Mouse (Mus musculus) hindbrain, embryonic 12.5 days (tissue): ENCODE data around the gene Hoxc10. TPM values are rescaled to one million over a fixed set of nuclear protein-coding genes. Genes with fewer than 3 reads are reported as not detected.

Experiments
- ATAC-seq: fragments of 200-750 bp; cut with Nextera tagmentation; 2 replicates; pipeline ENCODE4 v1.8.0; 2017; ENCODE audit warnings: moderate TSS enrichment; ENCODE audit not compliant: low FRiP score
- H3K27ac ChIP-seq: fragments of 300-500 bp; sonication (generic); 2 replicates; pipeline ENCODE4 v1.5.1; 2016; ENCODE audit warnings: mild to moderate bottlenecking
- H3K27me3 ChIP-seq: fragments of 300-500 bp; sonication (generic); 2 replicates; pipeline ENCODE4 v1.6.1; 2016; ENCODE audit warnings: mild to moderate bottlenecking
- H3K36me3 ChIP-seq: fragments of 300-500 bp; sonication (generic); 2 replicates; pipeline ENCODE4 v1.6.1; 2016; ENCODE audit warnings: mild to moderate bottlenecking
- H3K4me1 ChIP-seq: fragments of 300-500 bp; sonication (generic); 2 replicates; pipeline ENCODE4 v1.6.1; 2016
- H3K4me2 ChIP-seq: fragments of 300-500 bp; sonication (generic); replicated peaks from 2 replicates; pipeline ENCODE4 v1.6.1; 2016; ENCODE audit warnings: mild to moderate bottlenecking
- H3K4me3 ChIP-seq: fragments of 300-500 bp; sonication (generic); 2 replicates; pipeline ENCODE4 v1.5.1; 2016; ENCODE audit warnings: mild to moderate bottlenecking
- H3K9ac ChIP-seq: fragments of 300-500 bp; sonication (generic); 2 replicates; pipeline ENCODE4 v1.6.1; 2016; ENCODE audit warnings: mild to moderate bottlenecking, moderate library complexity
- H3K9me3 ChIP-seq: fragments of 300-500 bp; sonication (generic); replicated peaks from 2 replicates; pipeline ENCODE4 v1.6.1; 2016; ENCODE audit warnings: mild to moderate bottlenecking
- WGBS: fragments of 180-500 bp; shearing (Covaris S2); methylation state at CpG from one replicate; pipeline ENCODE4 v1.1.7; 2016; 5-methylcytosine and 5-hydroxymethylcytosine counted together
- microRNA counts: library from miRNA; unstranded; fragments of <30 nt; microRNA quantifications from one replicate; lab custom pipeline; 2017
- microRNA-seq: library from miRNA; unstranded; fragments of <30 nt; microRNA quantifications from one replicate; pipeline ENCODE4, GENCODE M21; 2017
- polyA plus RNA-seq: library from polyadenylated mRNA; unstranded; fragments of >200 nt; fragmentation: Nextera tagmentation; extraction: Ambion mirVana; gene quantifications from 2 replicates; pipeline ENCODE4 v1.2.1, GENCODE M21; 2016

Gene Hoxc10
- polyA plus RNA-seq, 1 experiment from 2014 or later, result not detected

GRCm38 (mm10) chr15:103014166-103015008, 47.8 kb downstream of the Hoxc10 start:
- peak overlapping the region; percentile 72 for H3K9ac ChIP-seq
- H3K36me3 ChIP-seq, result no peaks in the 10 kb centered on the region
- H3K27ac ChIP-seq, result peak overlapping the region; percentile 88
- under 1% methylated on average over 51 of the region's 57 CpGs for WGBS
- H3K9me3 ChIP-seq, result no peaks in the 10 kb centered on the region
- H3K4me1 ChIP-seq, result peaks cover 3% of the 10 kb centered on the region; the same call in 1 of the 2 replicates
- ATAC-seq, result peak; percentile 38
- H3K27me3 ChIP-seq, result peaks cover 98% of the 10 kb centered on the region
- H3K4me2 ChIP-seq, result peak overlapping the region; percentile 44
- peak overlapping the region; percentile 39 for H3K4me3 ChIP-seq

- Histone ChIP-seq H3K27ac (peak overlapping the region; percentile 88), H3K36me3 (no peaks in the 10 kb centered on the region), H3K4me1 (peaks cover 3% of the 10 kb centered on the region; the same call in 1 of the 2 replicates), H3K9me3 (no peaks in the 10 kb centered on the region), H3K4me2 (peak overlapping the region; percentile 44), H3K27me3 (peaks cover 98% of the 10 kb centered on the region), H3K9ac (peak overlapping the region; percentile 72), H3K4me3 (peak overlapping the region; percentile 39)
- no peak for ATAC-seq
- under 1% methylated on average over 26 of the region's 28 CpGs for WGBS
Observed at GRCm38 (mm10) chr15:103015009-103015399, 48.4 kb downstream of the Hoxc10 start.

DNA sequence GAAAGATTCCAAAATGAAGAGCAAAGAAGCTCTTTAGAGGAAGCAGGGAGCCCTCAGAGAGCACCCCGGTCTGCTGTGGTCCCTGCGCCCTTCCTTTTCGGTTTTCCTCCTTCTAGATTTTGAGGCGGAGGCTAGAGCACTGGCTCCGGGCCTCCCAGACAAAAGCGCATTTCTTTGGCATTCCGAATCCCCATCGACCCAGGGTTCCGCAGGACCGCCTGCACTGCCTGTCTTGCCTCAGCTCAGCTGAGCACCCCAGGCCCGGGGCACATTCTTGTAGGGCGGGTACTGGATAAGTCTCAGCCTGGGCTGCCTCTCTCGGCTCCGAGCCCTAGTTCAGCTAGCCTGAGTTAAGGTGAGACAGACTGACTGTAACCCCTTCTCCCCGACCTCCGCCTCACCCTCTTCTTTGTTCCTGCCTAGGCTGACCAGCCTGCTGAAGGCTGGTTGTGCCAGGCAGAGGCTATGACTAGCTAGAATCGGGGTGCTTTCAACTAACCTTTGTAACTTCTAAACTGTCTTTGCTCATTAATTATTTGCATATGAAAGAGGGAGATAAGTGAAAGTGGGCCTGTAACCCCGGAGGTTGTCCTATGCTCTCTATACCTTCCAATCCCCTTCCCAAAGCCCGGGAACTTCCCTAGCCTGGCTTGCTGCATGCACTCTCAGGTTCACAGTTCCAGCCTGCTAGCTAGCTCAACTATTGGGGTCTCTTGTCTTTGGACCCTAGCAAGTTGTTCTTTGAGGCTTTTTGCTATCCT, 49.0 kb downstream of the Hoxc10 start:
- Histone ChIP-seq H3K27ac (peak overlapping the region; percentile 88), H3K4me2 (peak overlapping the region; percentile 44), H3K36me3 (no peaks in the 10 kb centered on the region), H3K4me3 (peak overlapping the region; percentile 39), H3K27me3 (peaks cover 98% of the 10 kb centered on the region), H3K9ac (peak overlapping the region; percentile 72), H3K4me1 (peaks cover 3% of the 10 kb centered on the region; the same call in 1 of the 2 replicates), H3K9me3 (no peaks in the 10 kb centered on the region)
- no peak for ATAC-seq
- WGBS, result 2% methylated on average over 19 of the region's 19 CpGs

DNA sequence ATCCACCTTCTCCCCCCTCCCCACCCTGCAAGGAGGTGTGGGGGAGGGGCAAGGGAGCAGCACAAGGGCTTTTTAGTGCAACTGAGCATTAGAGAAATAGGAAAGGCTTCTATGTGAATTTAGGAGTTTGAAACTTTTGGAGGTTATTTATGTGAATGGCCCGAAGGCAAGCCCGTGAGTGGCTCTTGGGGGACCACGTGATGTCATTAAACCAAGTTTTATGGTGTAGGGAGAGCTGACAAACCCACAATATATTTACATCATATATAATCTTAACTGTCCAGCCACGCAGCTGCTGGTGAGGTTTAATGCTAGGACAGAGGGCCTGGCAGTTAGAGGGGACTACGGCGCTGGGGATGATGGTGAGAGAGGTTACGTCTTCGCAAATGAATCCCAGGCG, 52.0 kb downstream of the Hoxc10 start, which contains the start of gene Hoxc4:
Hoxc4 (plus strand) TSS at position 299 of the 400 bp plus-strand sequence.
- H3K27me3 ChIP-seq, result peaks cover 100% of the 10 kb centered on the region

DNA sequence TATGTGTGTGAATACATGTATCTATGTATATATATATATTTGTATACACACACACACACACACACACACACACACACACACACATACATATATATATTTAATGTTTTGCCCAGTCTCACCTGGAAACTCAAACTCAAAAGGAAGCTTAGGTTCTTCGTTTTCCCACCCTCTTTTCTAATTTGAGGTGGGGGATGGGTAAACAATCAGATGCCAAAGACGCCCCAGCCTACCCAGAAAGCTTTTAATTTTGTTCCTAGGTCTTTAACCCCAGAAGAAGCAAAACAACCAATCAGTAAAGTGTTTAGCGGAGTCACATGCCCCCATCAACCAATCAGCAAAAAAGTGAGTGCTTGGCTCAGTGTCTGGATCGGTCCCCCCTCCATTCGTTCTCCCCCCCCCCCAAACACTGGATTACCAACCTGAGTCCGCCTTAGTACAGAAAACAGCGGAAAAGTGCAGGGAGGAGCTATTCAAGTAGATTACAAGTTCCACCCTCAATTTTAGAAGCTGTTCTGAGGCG, 54.4 kb downstream of the Hoxc10 start:
- no peak overlapping the region for H3K27ac ChIP-seq

More for the DNA sequence above, 52.0 kb downstream of the Hoxc10 start, which contains the start of gene Hoxc4:
- Histone ChIP-seq H3K4me2 (peak within 1 kb of the TSS; percentile 44; the same call in 1 of the 2 replicates), H3K9me3 (no peaks in the 10 kb centered on the region), H3K4me3 (0 out of 2 replicates have a peak within 1 kb of the TSS, but pooled peaks have one; percentile 4), H3K27ac (peak within 1 kb of the TSS; percentile 12), H3K36me3 (no peaks in the 10 kb centered on the region), H3K4me1 (peaks cover 3% of the 10 kb centered on the region; the same call in 1 of the 2 replicates), H3K9ac (0 out of 2 replicates have a peak within 1 kb of the TSS, but pooled peaks have one; percentile 28)
- ATAC-seq, result no peak
- 6% methylated on average over 9 of the region's 9 CpGs for WGBS

More for the DNA sequence above, 54.4 kb downstream of the Hoxc10 start:
- WGBS, result 2% methylated on average over 8 of the region's 8 CpGs
- no peaks in the 10 kb centered on the region for H3K9me3 ChIP-seq
- H3K4me2 ChIP-seq, result peak overlapping the region; percentile 25
- no peak overlapping the region for H3K4me3 ChIP-seq
- no peak for ATAC-seq
- no peaks in the 10 kb centered on the region for H3K36me3 ChIP-seq
- no peak overlapping the region for H3K9ac ChIP-seq
- H3K4me1 ChIP-seq, result no peaks in the 10 kb centered on the region; the same call in 1 of the 2 replicates
- H3K27me3 ChIP-seq, result peaks cover 100% of the 10 kb centered on the region

MicroRNA genes within 50 kb of the gene (microRNA counts, 519-probe panel; counts per million panel counts)
- microRNA mmu-miR-615-3p (lab: Ali Mortazavi, UCI) (470 counts per million, percentile 58 among the panel's probes with 10 or more counts), microRNA mmu-miR-615-5p (lab: Ali Mortazavi, UCI) (470 counts per million, percentile 58 among the panel's probes with 10 or more counts)

Small RNA genes within 50 kb of the gene (microRNA-seq; reads per million reads assigned to microRNA genes)
- gene Mir196a-2 (1.6 reads per million), gene Mir615 (2,097 reads per million, percentile 83 among the genes with 10 or more reads in this experiment)

Other genes starting within 250 kb of the Hoxc10 start
- gene Calcoco1, start 244.6 kb upstream of the Hoxc10 start, polyA plus RNA-seq, result 47.3 and 49.1 TPM in 2 replicates
- 0.09 and 0.17 TPM in 2 replicates for gene Hoxc13, start 45.7 kb upstream of the Hoxc10 start, polyA plus RNA-seq
- not detected in 2 replicates for gene Hoxc12, start 30.0 kb upstream of the Hoxc10 start, polyA plus RNA-seq
- gene Hoxc11, start 12.4 kb upstream of the Hoxc10 start, polyA plus RNA-seq, result not detected in 2 replicates
- gene Hoxc5, start 647 bp downstream of the Hoxc10 start, polyA plus RNA-seq, result 20.2 and 37.0 TPM in 2 replicates
- not detected in 2 replicates for gene Hoxc9, start 9.6 kb downstream of the Hoxc10 start, polyA plus RNA-seq
- not detected in 2 replicates for gene Hoxc8, start 23.8 kb downstream of the Hoxc10 start, polyA plus RNA-seq
- 2.1 and 2.3 TPM in 2 replicates for gene Hoxc6, start 31.5 kb downstream of the Hoxc10 start, polyA plus RNA-seq
- 34.5 and 59.6 TPM in 2 replicates for gene Hoxc4, start 52.1 kb downstream of the Hoxc10 start, polyA plus RNA-seq
- 31.3 and 34.4 TPM in 2 replicates for gene Smug1, start 200.3 kb downstream of the Hoxc10 start, polyA plus RNA-seq